Mouse (Mus musculus): Measurements from ENCODE around the gene Zdhhc19.

DNA sequence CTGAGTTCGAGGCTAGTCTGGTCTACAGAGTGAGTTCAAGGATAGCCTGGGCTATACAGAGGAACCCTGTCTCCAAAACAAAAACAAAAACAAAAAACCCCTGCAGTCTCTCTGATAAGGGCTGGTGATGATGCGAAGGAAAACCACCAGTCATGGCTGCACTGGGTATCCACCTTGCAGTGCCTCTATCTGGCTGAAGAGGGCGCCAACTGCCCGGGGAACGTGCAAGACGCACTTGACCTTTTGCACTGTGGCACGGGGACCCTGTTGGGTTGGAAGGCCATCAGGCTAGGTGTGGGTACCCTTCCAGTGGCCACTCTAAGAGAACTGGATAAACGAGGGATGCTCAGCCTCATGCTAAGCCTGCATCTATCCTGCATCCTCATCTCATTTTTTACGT, 11.3 kb downstream of the Zdhhc19 start:
- TF ChIP-seq EP300 (IDR thresholded peaks at IDR 0.05; ENCODE audit: insufficient read depth, low read depth, low read length) (peak; percentile 63; the same call in 1 of the 2 replicates), POLR2A (IDR thresholded peaks at IDR 0.05; ENCODE audit: insufficient read depth, low read depth, low read length) (no peak), CTCF (IDR thresholded peaks at IDR 0.05) (peak; percentile 90)
